In genomic region chr16:44533522-44533921, GRCm38 (mm10) we compare ENCODE assay signal across 12 mouse cellular contexts. TPM values are rescaled to one million over a fixed set of nuclear protein-coding genes. Genes with fewer than 3 reads are reported as not detected.
DNase-seq lines count a peak whose midpoint lies in the region; ATAC-seq and TF ChIP-seq lines count a peak whose summit lies in the region.
"Had no signal": no experiment of that assay in that cellular context is flagged by ENCODE, and none has a peak within 500 bp of the region (broad histone marks: within the 10 kb centered on the region; RNA-seq: fewer than 3 reads in every experiment).

No protein-coding gene starts in this region.

- DNase-seq in lung, embryonic 14.5 days, result peak; percentile 53
- DNase-seq in lung, postnatal 0 days (ENCODE audit: low spot score), result no peak
- DNase-seq in heart, postnatal 25 days (ENCODE audit: low spot score), result no peak
- DNase-seq in Muller cell, postnatal 12 days (ENCODE audit: inconsistent ontology term), result no peak
- DNase-seq in layer of hippocampus, adult 9-11 months, result no peak
- DNase-seq: heart, postnatal 4 days had no signal

- 29% methylated on average over 8 of the region's 8 CpGs for WGBS in lung, embryonic 14.5 days
- WGBS in lung, postnatal 0 days, result 40% methylated on average over 8 of the region's 8 CpGs
- 51% methylated on average over 8 of the region's 8 CpGs for WGBS in embryonic facial prominence, embryonic 13.5 days
- WGBS in hindbrain, embryonic 12.5 days, result 52% methylated on average over 8 of the region's 8 CpGs
- WGBS in neural tube, embryonic 12.5 days, result 60% methylated on average over 8 of the region's 8 CpGs

- no peak for TF ChIP-seq EP300 in lung, postnatal 0 days (IDR thresholded peaks at IDR 0.05)

- ATAC-seq in lung, embryonic 14.5 days (ENCODE audit: insufficient read depth), result no peak
- no peak for ATAC-seq in lung, postnatal 0 days
- no peak for ATAC-seq in embryonic facial prominence, embryonic 13.5 days (ENCODE audit: insufficient number of reproducible peaks, insufficient read depth, low FRiP score, low TSS enrichment, low read depth)
- no peak for ATAC-seq in hindbrain, embryonic 12.5 days (ENCODE audit: low FRiP score)
- ATAC-seq in neural tube, embryonic 12.5 days (ENCODE audit: low FRiP score, low read depth), result no peak

- peak overlapping the region; percentile 35; the same call in 1 of the 2 replicates for H3K4me2 ChIP-seq in lung, embryonic 14.5 days
- H3K4me2 ChIP-seq in lung, postnatal 0 days (replicated peaks; ENCODE audit: low read depth, low read length), result no peak overlapping the region
- peak overlapping the region; percentile 18; the same call in 1 of the 2 replicates for H3K4me2 ChIP-seq in embryonic facial prominence, embryonic 13.5 days
- H3K4me2 ChIP-seq in hindbrain, embryonic 12.5 days (replicated peaks), result peak overlapping the region; percentile 27; the same call in 1 of the 2 replicates
- H3K4me2 ChIP-seq in neural tube, embryonic 12.5 days (replicated peaks), result peak overlapping the region; percentile 31
- H3K4me2 ChIP-seq: liver, embryonic 15.5 days had no signal

- peaks cover 4% of the 10 kb centered on the region; the same call in 1 of the 2 replicates for H3K36me3 ChIP-seq in lung, embryonic 14.5 days (ENCODE audit: insufficient read depth)
- H3K36me3 ChIP-seq in lung, postnatal 0 days (ENCODE audit: insufficient read depth, low read length), result no peaks in the 10 kb centered on the region
- H3K36me3 ChIP-seq in embryonic facial prominence, embryonic 13.5 days, result peaks cover 19% of the 10 kb centered on the region
- peaks cover 5% of the 10 kb centered on the region; the same call in 1 of the 2 replicates for H3K36me3 ChIP-seq in hindbrain, embryonic 12.5 days
- H3K36me3 ChIP-seq in neural tube, embryonic 12.5 days, result peaks cover 7% of the 10 kb centered on the region
- H3K36me3 ChIP-seq: liver, embryonic 15.5 days had no signal

- no peak overlapping the region for H3K4me3 ChIP-seq in lung, embryonic 14.5 days (ENCODE audit: low read depth, low read length)
- H3K4me3 ChIP-seq in lung, postnatal 0 days (ENCODE audit: low read depth, low read length), result no peak overlapping the region
- H3K4me3 ChIP-seq in embryonic facial prominence, embryonic 13.5 days, result no peak overlapping the region
- no peak overlapping the region for H3K4me3 ChIP-seq in hindbrain, embryonic 12.5 days
- H3K4me3 ChIP-seq in neural tube, embryonic 12.5 days, result no peak overlapping the region
- H3K4me3 ChIP-seq: liver, embryonic 15.5 days had no signal

- no peak for TF ChIP-seq CTCF in lung, embryonic 14.5 days (IDR thresholded peaks at IDR 0.05; ENCODE audit: low read depth)
- TF ChIP-seq CTCF in lung, postnatal 0 days (IDR thresholded peaks at IDR 0.05), result no peak

- H3K9ac ChIP-seq in lung, embryonic 14.5 days, result no peak overlapping the region; the same call in 1 of the 2 replicates
- H3K9ac ChIP-seq in lung, postnatal 0 days (replicated peaks; ENCODE audit: low read depth), result no peak overlapping the region
- peak overlapping the region; percentile 27; the same call in 1 of the 2 replicates for H3K9ac ChIP-seq in embryonic facial prominence, embryonic 13.5 days
- no peak overlapping the region for H3K9ac ChIP-seq in hindbrain, embryonic 12.5 days
- H3K9ac ChIP-seq in neural tube, embryonic 12.5 days, result no peak overlapping the region
- H3K9ac ChIP-seq: liver, embryonic 15.5 days had no signal

- H3K27me3 ChIP-seq in lung, embryonic 14.5 days (ENCODE audit: insufficient read depth, low read length), result no peaks in the 10 kb centered on the region
- no peaks in the 10 kb centered on the region for H3K27me3 ChIP-seq in lung, postnatal 0 days (replicated peaks; ENCODE audit: insufficient read depth, low read length)
- no peaks in the 10 kb centered on the region for H3K27me3 ChIP-seq in embryonic facial prominence, embryonic 13.5 days
- H3K27me3 ChIP-seq in hindbrain, embryonic 12.5 days, result no peaks in the 10 kb centered on the region
- no peaks in the 10 kb centered on the region for H3K27me3 ChIP-seq in neural tube, embryonic 12.5 days (replicated peaks)

- H3K4me1 ChIP-seq in lung, embryonic 14.5 days (ENCODE audit: insufficient read depth), result peaks cover 40% of the 10 kb centered on the region
- peaks cover 8% of the 10 kb centered on the region for H3K4me1 ChIP-seq in lung, postnatal 0 days (ENCODE audit: insufficient read depth, low read depth, low read length)
- peaks cover 92% of the 10 kb centered on the region for H3K4me1 ChIP-seq in embryonic facial prominence, embryonic 13.5 days
- H3K4me1 ChIP-seq in hindbrain, embryonic 12.5 days, result peaks cover 86% of the 10 kb centered on the region
- peaks cover 74% of the 10 kb centered on the region for H3K4me1 ChIP-seq in neural tube, embryonic 12.5 days
- H3K4me1 ChIP-seq: liver, embryonic 15.5 days had no signal

- H3K27ac ChIP-seq in lung, embryonic 14.5 days (ENCODE audit: low read depth), result no peak overlapping the region
- no peak overlapping the region for H3K27ac ChIP-seq in lung, postnatal 0 days (ENCODE audit: low read length)
- H3K27ac ChIP-seq in embryonic facial prominence, embryonic 13.5 days, result peak overlapping the region; percentile 44; the same call in 1 of the 2 replicates
- H3K27ac ChIP-seq in hindbrain, embryonic 12.5 days, result peak overlapping the region; percentile 72
- H3K27ac ChIP-seq in neural tube, embryonic 12.5 days, result no peak overlapping the region
- H3K27ac ChIP-seq: kidney, postnatal 0 days; liver, embryonic 15.5 days had no signal

- intact Hi-C loops in heart, postnatal 25 days (cut with DNase I), result no loop called here

- no peaks in the 10 kb centered on the region for H3K9me3 ChIP-seq in lung, embryonic 14.5 days (ENCODE audit: low read depth, low read length)
- H3K9me3 ChIP-seq in lung, postnatal 0 days (ENCODE audit: low read length), result no peaks in the 10 kb centered on the region
- no peaks in the 10 kb centered on the region for H3K9me3 ChIP-seq in embryonic facial prominence, embryonic 13.5 days
- H3K9me3 ChIP-seq in hindbrain, embryonic 12.5 days (replicated peaks), result no peaks in the 10 kb centered on the region
- no peaks in the 10 kb centered on the region for H3K9me3 ChIP-seq in neural tube, embryonic 12.5 days
- H3K9me3 ChIP-seq: liver, embryonic 15.5 days had no signal

RNA-seq across cellular contexts. Expression of gene Boc, which starts 25.2 kb away (rescaled TPM):
- 36.4 and 38.8 TPM in 2 replicates for polyA plus RNA-seq in lung, embryonic 14.5 days (2014; fragmentation: Nextera tagmentation; extraction: Ambion mirVana)
- 13.7 and 14.1 TPM in 2 replicates for polyA plus RNA-seq in lung, postnatal 0 days (2015; fragmentation: Nextera tagmentation; extraction: Ambion mirVana)
- polyA plus RNA-seq in embryonic facial prominence, embryonic 13.5 days (2015; fragmentation: Nextera tagmentation; extraction: Ambion mirVana), result 51.1 and 53.9 TPM in 2 replicates
- polyA plus RNA-seq in hindbrain, embryonic 12.5 days (2016; fragmentation: Nextera tagmentation; extraction: Ambion mirVana), result 35.5 and 37.5 TPM in 2 replicates
- 32.1 and 34.3 TPM in 2 replicates for polyA plus RNA-seq in neural tube, embryonic 12.5 days (2016; fragmentation: Nextera tagmentation; extraction: Ambion mirVana)
- total RNA-seq in heart, postnatal 25 days (2021), result 1 to 10 TPM; 4.5 to 5.8 TPM
- total RNA-seq: megakaryocyte-erythroid progenitor cell, adult 5-6 weeks had no signal

Comparison
In these comparisons a context has a peak if more than half of its experiments do, and no peak if none do; other contexts are left out.
1. H3K27ac ChIP-seq: peak in embryonic facial prominence, embryonic 13.5 days (single experiment) and hindbrain, embryonic 12.5 days (single experiment); none in lung, embryonic 14.5 days (single experiment), lung, postnatal 0 days (single experiment) and neural tube, embryonic 12.5 days (single experiment).